Mouse (Mus musculus): Measurements from ENCODE around the gene Copz2. TPM values are rescaled to one million over a fixed set of nuclear protein-coding genes. Genes with fewer than 3 reads are reported as not detected.
"Not testable (repeated sequence)": the region's sequence is repeated elsewhere in the genome, so short reads cannot be mapped to it uniquely, and the experiment has no call there.

Copz2 gene
- total RNA-seq (2021), result 58.0 and 59.0 TPM in 2 replicates
- long read RNA-seq, transcript Copz2-201 (9 exons, 930 nt), result major isoform, 35 of 39 reads
- long read RNA-seq, partial matches to known transcripts, result 0 of 39 reads
- long read RNA-seq, other reads (novel, unspliced or antisense), result 4 of 39 reads

GRCm38 (mm10) chr11:96849681-96850467 lies at the start of gene Copz2:
TSS of gene Copz2 (plus strand) at chr11:96849870.
- DNase-seq, result peak; percentile 80

GRCm38 (mm10) chr11:96805606-96806005 lies 44.1 kb upstream of the Copz2 start:
- DNase-seq, result no peak

GRCm38 (mm10) chr11:96808066-96808465 lies 41.6 kb upstream of the Copz2 start:
- no peak for DNase-seq

- no peak for DNase-seq
These were observed 40.0 kb upstream of the Copz2 start for GRCm38 (mm10) chr11:96809562-96810235.

DNA sequence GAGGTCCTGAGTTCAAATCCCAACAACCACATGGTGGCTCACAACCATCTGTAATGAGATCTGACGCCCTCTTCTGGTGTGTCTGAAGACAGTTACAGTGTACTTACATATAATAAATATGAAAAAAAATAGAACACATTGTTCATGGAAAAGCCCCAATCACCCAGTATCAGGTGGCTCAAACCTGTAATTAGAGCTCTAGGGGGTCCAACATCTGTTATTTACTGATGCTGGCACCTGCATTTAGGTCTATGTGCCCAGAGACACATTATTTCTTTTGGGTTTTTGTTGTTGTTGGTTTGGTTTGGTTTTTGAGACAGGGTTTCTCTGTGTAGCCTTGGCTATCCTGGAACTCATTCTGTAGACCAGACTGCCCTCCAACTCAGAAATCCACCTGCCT lies 38.5 kb upstream of the Copz2 start:
- DNase-seq, result not testable (repeated sequence)

DNA sequence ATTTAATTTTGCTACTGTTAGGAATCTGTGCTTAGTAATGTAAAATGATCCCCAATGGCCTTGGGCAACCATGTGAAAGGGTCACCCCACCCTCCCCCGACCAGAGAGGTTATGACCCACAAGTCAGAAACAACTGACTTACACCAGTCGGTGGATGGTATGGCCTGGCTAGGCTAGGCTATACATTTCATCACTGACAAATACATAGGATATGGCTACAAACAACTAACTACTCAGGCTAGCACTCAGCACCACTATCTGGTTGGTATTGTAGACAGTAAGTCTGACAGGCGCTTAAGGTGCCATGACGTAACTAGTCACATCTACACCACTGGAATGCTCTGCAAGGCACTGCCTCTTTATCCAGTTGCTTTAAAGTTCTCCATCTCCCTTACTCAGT lies 36.2 kb upstream of the Copz2 start:
- no peak for DNase-seq

DNA sequence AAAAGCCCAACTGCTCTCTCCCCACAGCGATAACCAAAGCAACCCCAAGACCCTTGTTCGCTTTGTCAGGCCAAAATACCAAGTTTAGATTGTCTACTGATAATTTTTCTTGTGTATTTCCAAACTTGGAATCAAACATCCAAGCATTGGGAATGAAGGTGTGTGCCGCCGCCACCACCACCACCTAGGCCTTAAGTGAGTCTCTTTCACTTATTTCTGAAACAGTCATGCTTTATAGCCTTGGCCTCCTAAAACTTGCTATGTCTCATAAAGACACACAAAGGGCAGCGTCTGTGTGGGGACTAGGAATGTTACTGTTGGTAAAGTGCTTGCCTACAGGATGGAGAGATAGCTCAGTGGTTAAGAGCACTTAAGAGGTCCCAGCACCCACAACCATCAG lies 35.8 kb upstream of the Copz2 start:
- no peak for DNase-seq

DNA sequence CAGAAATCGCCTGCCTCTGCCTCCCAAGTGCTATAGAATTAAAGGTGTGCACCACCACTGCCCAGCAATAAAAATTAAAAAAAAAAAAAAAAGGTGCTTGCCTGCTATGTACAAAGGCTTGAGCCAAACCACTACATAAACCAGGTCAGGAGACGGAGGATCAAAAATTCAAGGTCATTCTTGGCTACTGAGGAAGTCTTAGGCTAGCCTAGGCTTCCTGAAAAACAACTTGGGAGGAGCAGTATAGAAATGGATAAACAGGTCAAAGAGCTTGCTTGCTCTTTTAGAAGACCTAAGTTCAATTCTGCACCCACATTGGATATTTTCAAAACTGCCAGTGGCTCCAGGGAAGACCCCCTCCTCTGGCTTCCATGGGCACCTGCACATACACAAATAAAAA lies 35.2 kb upstream of the Copz2 start:
- no peak for DNase-seq

- DNase-seq, result no peak
These were observed 33.8 kb upstream of the Copz2 start for GRCm38 (mm10) chr11:96815895-96816294.

- DNase-seq, result no peak
These were observed 33.2 kb upstream of the Copz2 start for GRCm38 (mm10) chr11:96816494-96816893.

GRCm38 (mm10) chr11:96816979-96817378 lies 32.7 kb upstream of the Copz2 start:
- DNase-seq, result no peak

- DNase-seq, result no peak
These were observed 31.5 kb upstream of the Copz2 start for GRCm38 (mm10) chr11:96818128-96818710.

- no peak for DNase-seq
These were observed 27.7 kb upstream of the Copz2 start for GRCm38 (mm10) chr11:96821956-96822355.

DNA sequence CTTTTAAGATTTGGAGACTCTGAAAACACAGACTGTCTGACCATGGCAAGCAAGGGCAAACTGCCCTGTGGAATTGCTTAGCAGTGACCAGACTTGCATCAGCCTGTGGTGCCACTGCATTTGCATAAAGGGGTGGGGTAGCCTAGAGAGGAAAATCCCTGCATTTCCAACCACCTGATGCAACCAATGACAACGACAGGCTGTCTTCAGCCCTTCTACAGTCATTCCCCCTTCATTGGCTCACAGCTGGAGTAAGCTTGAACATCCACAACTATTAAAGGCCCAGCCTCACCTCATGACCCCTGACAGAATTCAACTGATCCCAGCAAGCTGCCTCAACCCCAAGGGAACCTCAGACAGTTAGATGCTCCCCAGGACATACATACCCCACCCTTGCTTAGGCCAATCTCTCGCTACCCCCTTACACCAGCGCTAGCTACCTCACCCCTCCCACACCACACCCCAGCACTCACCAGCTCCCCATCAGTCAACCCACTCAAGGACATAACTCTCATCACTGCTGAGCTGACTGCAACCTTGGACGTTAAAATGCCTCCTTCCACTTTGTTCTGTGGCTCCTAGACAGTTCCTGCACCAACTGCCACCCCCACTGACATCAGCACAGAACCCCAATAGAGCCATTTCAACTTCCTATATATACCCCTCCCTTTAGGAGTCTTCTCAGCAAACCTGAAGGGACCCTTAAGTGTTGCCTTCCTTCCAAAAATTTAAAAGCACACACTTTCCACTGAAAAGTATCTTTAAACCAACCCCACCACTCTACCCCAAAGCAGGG lies 26.8 kb upstream of the Copz2 start:
- DNase-seq, result peak; percentile 50

DNA sequence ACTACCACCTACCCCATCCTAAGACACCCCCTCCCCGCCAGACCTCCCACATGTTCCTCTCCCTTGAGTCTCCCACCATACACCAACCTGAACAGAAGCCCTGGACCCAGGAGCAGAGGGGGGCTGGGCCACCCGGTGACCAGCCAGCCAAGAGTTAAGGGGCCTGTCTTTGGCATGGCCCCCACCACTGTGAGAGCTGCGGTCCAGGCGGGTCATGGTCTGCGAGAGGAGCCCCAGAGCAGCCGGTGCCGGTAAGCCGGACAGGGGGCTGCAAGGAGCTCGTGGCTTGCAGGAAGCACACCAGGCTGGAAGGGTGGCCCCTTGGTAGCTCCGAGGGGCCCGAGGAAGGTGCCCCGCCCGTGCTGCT lies 26.2 kb upstream of the Copz2 start:
- DNase-seq, result no peak

GRCm38 (mm10) chr11:96823880-96824782 lies 25.5 kb upstream of the Copz2 start:
- DNase-seq, result peak; percentile 91

DNA sequence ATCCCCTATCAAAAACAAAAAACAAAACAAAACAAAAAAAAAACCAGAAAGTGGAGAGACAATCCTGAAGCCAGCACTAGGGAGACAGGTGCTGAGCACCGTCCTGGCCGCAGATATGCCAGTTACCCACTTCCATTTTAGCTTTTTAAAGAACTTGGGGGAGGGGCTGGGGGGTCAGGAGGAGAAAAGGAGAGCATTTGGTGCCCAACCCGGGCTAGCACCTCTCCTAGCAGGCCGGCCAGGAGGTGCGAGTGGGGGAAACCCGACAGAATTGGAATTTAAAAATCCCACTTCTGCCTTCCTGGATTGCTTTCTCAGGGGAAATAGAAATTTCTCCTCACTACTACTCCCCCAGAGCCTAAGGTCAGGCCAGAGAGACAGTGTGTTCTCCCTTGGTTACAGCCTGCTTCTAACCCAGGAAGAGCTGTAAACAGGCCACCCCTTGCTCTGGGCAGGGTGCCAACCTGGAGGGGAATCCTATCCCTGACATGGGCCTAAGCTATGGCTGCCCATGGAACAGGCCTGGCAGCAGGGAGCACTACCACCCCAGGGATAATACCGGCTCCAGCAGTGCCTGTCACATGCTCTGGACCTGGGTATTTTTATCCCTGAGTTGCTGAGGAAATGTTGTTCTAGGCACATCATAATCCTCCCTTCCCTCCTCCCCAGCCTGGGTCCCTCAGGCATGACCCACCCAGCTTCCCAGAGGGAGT lies 24.7 kb upstream of the Copz2 start:
- peak; percentile 83 for DNase-seq

- DNase-seq, result no peak
These were observed 23.2 kb upstream of the Copz2 start for GRCm38 (mm10) chr11:96826481-96826880.

DNA sequence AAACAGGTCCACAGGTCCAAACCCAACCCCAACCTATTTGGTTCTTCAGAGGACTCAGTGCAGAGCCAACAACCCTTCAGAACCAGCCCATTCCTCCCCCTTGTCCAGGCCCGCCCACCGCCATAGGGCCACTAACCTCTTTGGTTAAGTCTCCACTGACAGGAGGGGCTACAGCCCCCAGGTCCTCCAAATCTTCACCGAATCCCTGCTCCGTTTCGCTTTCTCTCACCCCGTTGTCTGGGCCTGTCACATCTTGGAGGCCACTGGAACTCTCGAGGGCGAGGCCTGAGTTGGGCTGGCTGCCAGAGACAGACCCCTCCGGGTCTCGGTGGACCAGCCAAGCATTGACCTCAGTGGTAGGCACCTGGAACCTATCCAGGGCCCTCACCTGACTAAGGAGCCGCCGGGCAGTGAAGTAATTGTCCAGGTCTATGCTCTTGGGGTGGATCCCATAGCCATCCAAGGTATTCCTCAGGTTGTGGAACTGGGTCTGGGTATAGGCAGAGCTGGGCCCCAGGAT lies 22.5 kb upstream of the Copz2 start:
- DNase-seq, result no peak

DNA sequence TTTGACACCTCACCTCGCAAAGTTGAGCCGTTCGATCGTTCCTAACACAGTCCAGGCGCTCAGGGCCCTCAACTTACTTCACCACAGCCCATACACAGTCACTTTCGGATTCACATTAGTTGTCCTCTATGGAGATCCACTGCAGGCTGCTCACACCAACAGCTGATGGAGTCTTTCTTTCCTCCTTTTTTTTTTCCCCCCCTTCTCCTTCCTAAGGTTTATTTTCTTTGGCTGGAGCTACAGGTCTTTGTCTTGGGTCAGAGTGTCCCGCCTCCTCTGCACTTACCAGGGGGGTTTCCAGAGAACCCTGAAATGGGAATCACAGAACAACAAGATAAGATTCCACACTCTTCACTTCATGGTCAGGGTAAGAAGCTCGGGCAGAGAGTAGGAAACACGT lies 21.8 kb upstream of the Copz2 start:
- DNase-seq, result no peak
